Mouse (Mus musculus): ENCODE data around the gene Vmn2r12. TPM values are rescaled to one million over a fixed set of nuclear protein-coding genes. Genes with fewer than 3 reads are reported as not detected.
"Not testable (repeated sequence)": the region's sequence is repeated elsewhere in the genome, so short reads cannot be mapped to it uniquely, and the experiment has no call there.

The Vmn2r12 gene
- not detected for total RNA-seq (2021)
- long read RNA-seq, experiment 1 = 0 reads
- long read RNA-seq, experiment 2 = 0 reads

DNA sequence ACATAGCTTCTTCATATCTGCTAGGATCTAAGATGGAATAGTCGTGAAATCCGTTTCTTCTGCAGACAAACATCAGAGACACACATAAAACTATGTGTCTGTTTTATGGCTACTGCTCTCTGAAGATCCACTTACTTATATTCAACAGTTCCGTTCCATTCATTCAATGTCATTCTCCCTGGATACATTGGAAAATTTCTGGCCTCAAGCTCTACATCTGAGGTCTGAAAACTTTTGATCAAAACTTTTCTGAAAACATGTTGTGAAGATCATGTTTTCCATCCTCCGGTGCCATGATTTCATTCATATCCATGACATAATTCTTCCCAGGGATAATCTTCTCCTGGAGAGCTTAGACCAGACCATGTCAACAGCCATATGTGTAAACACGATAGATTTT, at the start of gene Vmn2r12:
TSS of gene Vmn2r12 (minus strand) at position 101 of the 400 bp plus-strand sequence.
- DNase-seq = not testable (repeated sequence)

DNA sequence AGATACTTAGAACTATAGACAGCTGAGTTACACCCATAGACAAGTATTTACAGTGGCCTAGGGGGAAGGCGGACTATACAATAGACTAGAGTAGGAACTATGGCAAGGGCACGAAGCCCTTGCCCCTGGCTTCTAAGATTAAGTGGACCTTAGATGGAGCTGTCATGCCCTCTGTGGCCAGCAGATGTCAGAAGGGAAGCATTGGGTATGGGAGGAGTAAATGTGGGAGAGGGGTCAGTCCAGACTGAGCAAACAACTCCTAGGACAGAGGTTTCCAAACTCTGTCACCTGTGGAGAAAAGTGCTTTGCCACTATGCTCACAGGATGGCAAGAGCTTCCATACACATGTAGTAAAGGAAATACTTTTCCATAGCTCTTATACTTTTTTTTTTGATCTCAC, 41.8 kb upstream of the Vmn2r12 start:
- no peak for DNase-seq

DNA sequence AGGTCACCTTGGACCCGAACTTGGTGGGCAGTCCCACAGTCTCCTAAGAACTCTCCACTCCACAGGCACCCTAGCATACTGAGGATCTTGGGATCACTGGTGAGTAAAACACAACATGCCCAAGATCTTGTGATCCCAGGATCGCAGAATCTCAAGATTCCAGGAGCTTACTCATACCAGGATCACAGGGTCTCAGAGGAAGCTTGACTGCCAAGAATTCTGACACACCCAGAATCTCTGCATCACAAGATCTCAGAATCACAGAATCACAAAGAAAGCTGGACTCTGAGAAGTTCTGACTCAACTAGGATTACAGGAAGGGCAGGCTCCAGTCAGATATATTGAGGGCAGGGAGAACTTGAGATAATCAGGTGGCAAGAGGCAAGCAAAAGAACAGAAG, 39.0 kb upstream of the Vmn2r12 start:
- no peak for DNase-seq

DNA sequence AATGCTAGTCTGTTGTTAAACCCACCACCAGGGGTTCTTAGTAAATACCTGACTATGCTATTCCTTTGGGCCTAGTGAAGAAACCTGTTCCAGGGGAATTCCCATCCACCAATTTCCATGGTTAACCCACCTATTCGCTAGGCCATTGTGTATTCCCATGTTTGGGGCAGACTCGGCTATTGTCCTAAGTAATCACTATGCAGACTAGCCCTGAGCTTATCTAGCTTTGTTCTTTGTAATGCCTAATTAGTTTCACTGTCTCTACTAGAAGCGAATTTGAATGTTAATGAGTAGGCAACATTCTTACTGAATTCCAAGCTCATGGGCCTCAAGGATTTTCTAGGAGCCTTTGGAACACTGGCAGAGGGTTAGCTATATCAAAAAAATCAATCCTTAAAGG, 1.3 kb downstream of the Vmn2r12 start:
- not testable (repeated sequence) for DNase-seq

DNA sequence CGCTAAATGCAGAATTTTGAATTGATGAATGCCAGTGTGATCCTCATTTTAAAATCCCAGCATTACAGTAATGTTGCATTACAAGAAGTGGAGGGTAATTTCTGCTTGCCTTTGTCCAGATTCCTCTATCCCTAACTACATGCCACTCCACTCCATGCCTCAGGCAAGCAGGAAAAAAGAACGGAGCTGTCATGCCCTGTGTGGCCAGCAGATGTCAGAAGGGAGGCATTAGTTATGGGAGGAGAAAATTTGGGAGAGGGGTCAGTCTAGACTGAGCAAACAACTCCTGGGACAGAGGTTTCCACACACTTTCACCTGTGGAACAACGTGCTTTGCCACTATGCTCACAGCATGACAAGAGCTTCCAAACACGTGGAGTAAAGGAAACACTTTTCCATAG, 25.7 kb downstream of the Vmn2r12 start:
- DNase-seq = not testable (repeated sequence)

DNA sequence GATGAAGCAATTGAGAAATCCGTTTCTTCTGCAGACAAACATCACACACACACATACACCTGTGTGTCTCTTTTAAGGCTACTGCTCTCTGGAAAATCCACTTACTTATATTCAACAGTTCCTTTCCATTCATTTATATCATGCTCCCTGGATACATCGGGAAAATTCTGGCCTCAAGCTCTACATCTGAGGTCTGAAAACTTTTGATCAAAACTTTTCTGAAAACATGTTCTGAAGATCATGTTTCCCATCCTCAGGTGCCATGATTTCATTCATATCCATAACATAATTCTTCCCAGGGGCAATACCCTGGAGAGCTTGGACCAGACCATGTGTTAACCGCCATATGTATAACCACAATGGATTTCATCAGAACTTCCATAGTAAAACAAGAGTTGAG, 38.3 kb downstream of the Vmn2r12 start, which contains the start of gene Vmn2r11:
TSS of gene Vmn2r11 (minus strand) at position 101 of the 400 bp plus-strand sequence.
- DNase-seq = not testable (repeated sequence)

DNA sequence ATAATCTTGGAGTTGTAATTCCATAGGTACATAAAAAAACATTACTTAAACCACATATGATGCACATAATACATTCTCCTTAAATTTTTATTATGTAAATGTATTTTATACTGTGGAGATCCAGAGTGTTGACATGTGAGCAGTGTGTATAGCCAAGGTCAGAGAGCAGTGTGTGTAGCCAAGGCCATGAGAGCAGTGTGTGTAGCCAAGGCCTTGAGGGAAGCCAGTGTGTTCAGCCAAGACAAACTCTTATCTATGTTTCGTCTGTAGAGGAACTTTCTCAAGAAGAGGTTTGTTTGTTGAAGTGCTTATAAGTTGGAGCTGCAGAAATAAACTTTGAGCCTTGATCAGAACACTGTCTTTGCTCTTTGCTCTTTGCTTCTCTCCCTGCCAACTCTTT, 42.5 kb downstream of the Vmn2r12 start:
- no peak for DNase-seq

Other genes starting within 250 kb of the Vmn2r12 start
- gene Vmn2r9, start 245.3 kb downstream of the Vmn2r12 start, total RNA-seq (2021) = not detected
- gene Vmn2r10, start 91.4 kb downstream of the Vmn2r12 start, total RNA-seq (2021) = not detected
- gene Vmn2r11, start 38.4 kb downstream of the Vmn2r12 start, total RNA-seq (2021) = not detected
- gene Vmn2r13, start 94.2 kb upstream of the Vmn2r12 start, total RNA-seq (2021) = not detected
- gene Vmn2r14, start 126.8 kb upstream of the Vmn2r12 start, total RNA-seq (2021) = not detected
- not detected for gene Vmn2r15, start 199.7 kb upstream of the Vmn2r12 start, total RNA-seq (2021)
- gene Vmn2r16, start 232.2 kb upstream of the Vmn2r12 start, total RNA-seq (2021) = not detected